Mouse (Mus musculus): ENCODE results near the gene F11. TPM values are rescaled to one million over a fixed set of nuclear protein-coding genes. Genes with fewer than 3 reads are reported as not detected.

F11 gene
- total and polyA plus RNA-seq, 3 experiments, result not detected

DNA sequence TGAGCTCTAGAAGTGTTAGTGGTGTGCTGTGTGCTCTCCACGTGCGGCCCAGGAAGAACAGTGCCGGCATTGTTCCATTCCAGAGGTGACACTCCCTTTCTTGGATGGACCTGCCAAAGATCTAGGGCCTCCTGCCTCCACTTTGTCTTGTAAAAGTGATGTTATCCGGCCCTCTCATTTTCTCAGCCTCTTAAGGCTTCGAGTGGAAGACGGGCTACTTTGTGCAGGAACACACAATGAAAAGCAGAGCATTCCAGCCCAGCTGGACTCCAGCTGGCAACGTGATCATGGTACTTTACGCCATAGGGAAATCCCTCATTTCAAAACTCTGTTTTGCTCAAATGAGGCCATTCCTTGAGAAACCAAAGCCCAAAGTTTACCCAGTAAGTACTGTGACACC, 5.2 kb upstream of the F11 start:
- Histone ChIP-seq H3K4me3 (replicated peaks in 1 of 3; ENCODE audit: low read depth in 2 of 3, low read length in 2 of 3, poor library complexity in 1 of 3) (no peak overlapping the region), H3K27me3 (replicated peaks) (no peaks in the 10 kb centered on the region), H3K36me3 (replicated peaks in 1 of 2; ENCODE audit: control insufficient read depth in 1 of 2, insufficient read depth in 1 of 2, low read length in 1 of 2) (no peaks in the 10 kb centered on the region), H3K4me1 (ENCODE audit: control insufficient read depth in 1 of 2, insufficient read depth in 2 of 2) (no peaks in the 10 kb centered on the region), H3K9ac (ENCODE audit: insufficient read depth, low read depth) (no peak overlapping the region), H3K79me2 (replicated peaks; ENCODE audit: control insufficient read depth, extremely low read depth, insufficient read depth, poor library complexity, severe bottlenecking) (no peaks in the 10 kb centered on the region), H3K4me2 (ENCODE audit: insufficient read depth, low read depth, poor library complexity, severe bottlenecking) (no peak overlapping the region), H3K27ac (ENCODE audit: insufficient read depth, low read depth) (no peak overlapping the region), H3K9me3 (replicated peaks; ENCODE audit: low read length) (peaks cover 17% of the 10 kb centered on the region)
- no peak for DNase-seq (ENCODE audit: extremely low read depth)
- in situ Hi-C loops (cut with MboI; ENCODE audit: low pct_ligation_motif_present, low pct_unique_long_range_greater_than_20kb, low sequenced_read_pairs) (no loop called here), dilution Hi-C loops (cut with MboI; ENCODE audit: extremely low pct_ligation_motif_present, extremely low pct_unique_long_range_greater_than_20kb, low sequenced_read_pairs) (no loop called here)
- no peak for TF ChIP-seq E2F4 (IDR thresholded peaks at IDR 0.05; ENCODE audit: insufficient replicate concordance, low read depth, low read length)
- TF ChIP-seq TCF12 (IDR thresholded peaks at IDR 0.05; ENCODE audit: low read depth, low read length), result no peak
- no peak for TF ChIP-seq JUND (conservative IDR thresholded peaks at IDR 0.05; ENCODE audit: low read depth, low read length)
- TF ChIP-seq NRF1 (IDR thresholded peaks at IDR 0.05; ENCODE audit: low read depth, low read length), result no peak
- no peak for TF ChIP-seq TBP (conservative IDR thresholded peaks at IDR 0.05; ENCODE audit: low read depth, low read length)
- no peak for TF ChIP-seq SMC3 (IDR thresholded peaks at IDR 0.05; ENCODE audit: low read depth, low read length)
- TF ChIP-seq GABPA (IDR thresholded peaks at IDR 0.05; ENCODE audit: insufficient replicate concordance, low read depth, low read length), result no peak
- no peak for TF ChIP-seq USF2 (conservative IDR thresholded peaks at IDR 0.05; ENCODE audit: low read depth, low read length)
- no peak for TF ChIP-seq ETS1 (conservative IDR thresholded peaks at IDR 0.05; ENCODE audit: low read depth, low read length)
- no peak for TF ChIP-seq RCOR1 (conservative IDR thresholded peaks at IDR 0.05; ENCODE audit: low read depth, low read length)

DNA sequence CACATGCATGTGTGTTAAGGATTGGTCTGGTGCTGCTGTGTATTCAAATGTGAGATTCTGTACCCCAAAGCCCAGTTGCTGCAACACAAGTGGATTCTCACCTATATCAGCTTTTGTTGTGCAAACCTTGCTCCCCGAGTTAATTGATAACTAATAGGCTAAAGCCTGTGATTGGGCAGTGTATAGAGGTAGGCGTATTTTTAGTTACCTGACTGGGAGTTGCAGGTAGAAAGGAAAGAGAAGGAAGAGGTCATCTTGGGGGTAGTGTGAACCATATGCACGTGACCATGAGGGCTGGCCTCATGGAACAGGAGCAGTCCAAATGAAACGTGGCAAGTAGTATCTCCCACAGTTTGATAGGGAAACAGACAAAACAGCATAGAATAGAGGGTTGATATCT, 3.1 kb upstream of the F11 start:
- DNase-seq (ENCODE audit: extremely low read depth), result no peak
- no peak overlapping the region for H3K27ac ChIP-seq (ENCODE audit: insufficient read depth, low read depth)
- dilution Hi-C loops (cut with MboI; ENCODE audit: extremely low pct_ligation_motif_present, extremely low pct_unique_long_range_greater_than_20kb, low sequenced_read_pairs), result no loop called here
- no peaks in the 10 kb centered on the region for H3K4me1 ChIP-seq (ENCODE audit: control insufficient read depth in 1 of 2, insufficient read depth in 2 of 2)
- peaks cover 22% of the 10 kb centered on the region for H3K9me3 ChIP-seq (replicated peaks; ENCODE audit: low read length)
- no peaks in the 10 kb centered on the region for H3K36me3 ChIP-seq (replicated peaks in 1 of 2; ENCODE audit: control insufficient read depth in 1 of 2, insufficient read depth in 1 of 2, low read length in 1 of 2)
- in situ Hi-C loops (cut with MboI; ENCODE audit: low pct_ligation_motif_present, low pct_unique_long_range_greater_than_20kb, low sequenced_read_pairs), result no loop called here
- H3K27me3 ChIP-seq (replicated peaks), result no peaks in the 10 kb centered on the region
- no peaks in the 10 kb centered on the region for H3K79me2 ChIP-seq (replicated peaks; ENCODE audit: control insufficient read depth, extremely low read depth, insufficient read depth, poor library complexity, severe bottlenecking)
- TF ChIP-seq USF1 (IDR thresholded peaks at IDR 0.05; ENCODE audit: low read depth, low read length) (no peak), HCFC1 (IDR thresholded peaks at IDR 0.05; ENCODE audit: low read depth, low read length) (no peak), SMC3 (IDR thresholded peaks at IDR 0.05; ENCODE audit: low read depth, low read length) (no peak), JUN (IDR thresholded peaks at IDR 0.05; ENCODE audit: insufficient read depth, low read depth, low read length) (no peak), UBTF (IDR thresholded peaks at IDR 0.05; ENCODE audit: low read depth, low read length) (no peak), POLR2AphosphoS2 (IDR thresholded peaks at IDR 0.05; ENCODE audit: low read depth, low read length) (no peak), ZMIZ1 (IDR thresholded peaks at IDR 0.05; ENCODE audit: low read depth, low read length) (no peak), E2F4 (IDR thresholded peaks at IDR 0.05; ENCODE audit: insufficient replicate concordance, low read depth, low read length) (no peak), POLR2A (IDR thresholded peaks at IDR 0.05; ENCODE audit: low read depth, low read length) (no peak), ETS1 (conservative IDR thresholded peaks at IDR 0.05; ENCODE audit: low read depth, low read length) (no peak), RAD21 (IDR thresholded peaks at IDR 0.05; ENCODE audit: low read depth, low read length) (no peak), NRF1 (IDR thresholded peaks at IDR 0.05; ENCODE audit: low read depth, low read length) (no peak), USF2 (conservative IDR thresholded peaks at IDR 0.05; ENCODE audit: low read depth, low read length) (no peak), MEF2A (IDR thresholded peaks at IDR 0.05; ENCODE audit: borderline replicate concordance, low read depth, low read length) (no peak)
- no peak overlapping the region for H3K4me3 ChIP-seq (replicated peaks in 1 of 3; ENCODE audit: low read depth in 2 of 3, low read length in 2 of 3, poor library complexity in 1 of 3)
- no peak overlapping the region for H3K9ac ChIP-seq (ENCODE audit: insufficient read depth, low read depth)
- no peak overlapping the region for H3K4me2 ChIP-seq (ENCODE audit: insufficient read depth, low read depth, poor library complexity, severe bottlenecking)
